Mouse (Mus musculus) liver, adult 2 months (tissue): Measurements from ENCODE around the gene C530008M17Rik. TPM values are rescaled to one million over a fixed set of nuclear protein-coding genes. Genes with fewer than 3 reads are reported as not detected.

Source experiments
- DNase-seq: peaks from one replicate; pipeline ENCODE4 v3.0.0-alpha.2; 2011; ENCODE audit warnings: low read depth, low spot score; ENCODE audit errors: extremely low read depth
- H3K27ac ChIP-seq: fragments of 200-500 bp; replicated peaks from 2 replicates; pipeline ENCODE4 v1.5.1; 2012; ENCODE audit warnings: low read depth, mild to moderate bottlenecking, control low read depth, inconsistent platforms, low read length; ENCODE audit not compliant: insufficient read depth
- H3K27me3 ChIP-seq: fragments of 200-500 bp; 2 replicates; pipeline ENCODE4 v1.6.1; 2012; ENCODE audit warnings: mild to moderate bottlenecking, moderate library complexity, low read length, inconsistent platforms; ENCODE audit not compliant: control insufficient read depth, insufficient read depth
- H3K36me3 ChIP-seq: fragments of 200-500 bp; 2 replicates; pipeline ENCODE4 v1.6.1; 2012; ENCODE audit warnings: low read length, inconsistent platforms; ENCODE audit not compliant: control insufficient read depth, insufficient read depth
- H3K4me1 ChIP-seq: fragments of 200-500 bp; 2 replicates; pipeline ENCODE4 v1.6.1; 2011; ENCODE audit warnings: low read length; ENCODE audit not compliant: control insufficient read depth, insufficient read depth
- H3K4me3 ChIP-seq: fragments of 200-500 bp; 2 replicates; pipeline ENCODE4 v1.5.1; 2011; ENCODE audit warnings: low read depth, mild to moderate bottlenecking, control low read depth, low read length, moderate library complexity; ENCODE audit not compliant: insufficient read depth
- H3K79me2 ChIP-seq: fragments of 200-500 bp; 2 replicates; pipeline ENCODE4 v1.6.1; 2012; ENCODE audit warnings: inconsistent platforms, mild to moderate bottlenecking, low read length, moderate library complexity; ENCODE audit not compliant: control insufficient read depth, insufficient read depth
- H3K9ac ChIP-seq: fragments of 200-500 bp; 2 replicates; pipeline ENCODE4 v1.6.1; 2012; ENCODE audit warnings: low read depth, mild to moderate bottlenecking, control low read depth, inconsistent platforms, low read length
- CTCF ChIP-seq: fragments of 200-500 bp; IDR thresholded peaks from 2 replicates; pipeline ENCODE4 v1.5.1; 2011; ENCODE audit warnings: low read depth, low read length, control low read depth
- POLR2A ChIP-seq: fragments of 200-500 bp; IDR thresholded peaks from 2 replicates; pipeline ENCODE4 v1.6.1; 2011; ENCODE audit warnings: low read length, control low read depth; ENCODE audit not compliant: insufficient read depth; ENCODE audit errors: extremely low read depth
- WGBS: fragments of 180-500 bp; shearing (Covaris S2); methylation state at CpG from one replicate; pipeline ENCODE4 v1.1.7; 2018; 5-methylcytosine and 5-hydroxymethylcytosine counted together
- polyA plus RNA-seq: library from polyadenylated mRNA; depleted of rRNA; stranded (reverse); fragments of >200 nt; gene quantifications from 2 replicates; pipeline ENCODE4 v1.2.3, GENCODE M21; 2012
- total RNA-seq: library from RNA; depleted of rRNA; stranded (reverse); fragments of >200 nt; gene quantifications from 2 replicates; pipeline ENCODE4 v1.2.3, GENCODE M21; 2014

C530008M17Rik gene
- total and polyA plus RNA-seq, 2 experiments, result under 0.01 to 0.02 TPM

GRCm38 (mm10) chr5:76645091-76645868 lies 11.0 kb upstream of the C530008M17Rik start:
- no peak for DNase-seq
- no peak overlapping the region for H3K27ac ChIP-seq
- TF ChIP-seq POLR2A (no peak), CTCF (no peak)
- no peak overlapping the region for H3K9ac ChIP-seq
- H3K4me1 ChIP-seq, result no peaks in the 10 kb centered on the region
- no peaks in the 10 kb centered on the region for H3K79me2 ChIP-seq
- H3K4me3 ChIP-seq, result no peak overlapping the region
- no peaks in the 10 kb centered on the region for H3K27me3 ChIP-seq
- H3K36me3 ChIP-seq, result peaks cover 23% of the 10 kb centered on the region
- WGBS, result 93% methylated on average over 10 of the region's 10 CpGs

- H3K79me2 ChIP-seq, result no peaks in the 10 kb centered on the region
- TF ChIP-seq CTCF, result no peak
- TF ChIP-seq POLR2A, result no peak
- 58% methylated on average over 4 of the region's 4 CpGs for WGBS
Measured at GRCm38 (mm10) chr5:76649897-76650296, 6.4 kb upstream of the C530008M17Rik start.

GRCm38 (mm10) chr5:76651151-76651725 lies 5.1 kb upstream of the C530008M17Rik start:
- peaks cover 5% of the 10 kb centered on the region for H3K36me3 ChIP-seq
- H3K9ac ChIP-seq, result no peak overlapping the region
- H3K4me1 ChIP-seq, result no peaks in the 10 kb centered on the region
- H3K4me3 ChIP-seq, result no peak overlapping the region
- TF ChIP-seq POLR2A (no peak), CTCF (no peak)
- no peak overlapping the region for H3K27ac ChIP-seq
- peak; percentile 3 for DNase-seq
- WGBS, result 55% methylated on average over 5 of the region's 5 CpGs
- H3K27me3 ChIP-seq, result no peaks in the 10 kb centered on the region
- no peaks in the 10 kb centered on the region for H3K79me2 ChIP-seq

More at GRCm38 (mm10) chr5:76649897-76650296, 6.4 kb upstream of the C530008M17Rik start:
- Histone ChIP-seq H3K4me3 (no peak overlapping the region), H3K27ac (no peak overlapping the region), H3K9ac (no peak overlapping the region), H3K36me3 (peaks cover 5% of the 10 kb centered on the region), H3K4me1 (no peaks in the 10 kb centered on the region), H3K27me3 (no peaks in the 10 kb centered on the region)
- no peak for DNase-seq

GRCm38 (mm10) chr5:76657245-76658083 lies 1.2 kb downstream of the C530008M17Rik start:
- Histone ChIP-seq H3K27ac (no peak overlapping the region), H3K79me2 (no peaks in the 10 kb centered on the region), H3K36me3 (no peaks in the 10 kb centered on the region), H3K4me3 (peak overlapping the region; percentile 23; the same call in 1 of the 2 replicates), H3K9ac (no peak overlapping the region), H3K4me1 (peaks cover 5% of the 10 kb centered on the region), H3K27me3 (peaks cover 12% of the 10 kb centered on the region)
- TF ChIP-seq CTCF, result no peak
- no peak for TF ChIP-seq POLR2A
- DNase-seq, result no peak
- WGBS, result 2% methylated on average over 79 of the region's 80 CpGs

- 6% methylated on average over 38 of the region's 38 CpGs for WGBS
- Histone ChIP-seq H3K4me3 (peak overlapping the region; percentile 14; the same call in 1 of the 2 replicates), H3K27me3 (peaks cover 12% of the 10 kb centered on the region), H3K79me2 (no peaks in the 10 kb centered on the region), H3K36me3 (no peaks in the 10 kb centered on the region), H3K4me1 (peaks cover 5% of the 10 kb centered on the region), H3K9ac (no peak overlapping the region), H3K27ac (no peak overlapping the region)
- DNase-seq, result no peak
- TF ChIP-seq POLR2A (no peak), CTCF (no peak)
Measured at GRCm38 (mm10) chr5:76658084-76658934, 2.0 kb downstream of the C530008M17Rik start.
